Mouse (Mus musculus): ENCODE measurements around the gene Antxr2. TPM values are rescaled to one million over a fixed set of nuclear protein-coding genes. Genes with fewer than 3 reads are reported as not detected.

Antxr2 gene
- polyA plus RNA-seq, 2 experiments from 2014 or later: 9.1 to 11.8 TPM

Other genes with a start within 250 kb of the Antxr2 start
- gene Prdm8, start 136.2 kb upstream of the Antxr2 start, polyA plus RNA-seq (2017; shearing (Covaris generic)): not detected
- not detected for gene Fgf5, start 223.1 kb upstream of the Antxr2 start, polyA plus RNA-seq (2017; shearing (Covaris generic))

All from activated CD4-positive, CD25-positive, alpha-beta regulatory T cell, adult 4 months (primary cell).